Comparison of ENCODE assay signal across 8 mouse cellular contexts in the genomic region with DNA sequence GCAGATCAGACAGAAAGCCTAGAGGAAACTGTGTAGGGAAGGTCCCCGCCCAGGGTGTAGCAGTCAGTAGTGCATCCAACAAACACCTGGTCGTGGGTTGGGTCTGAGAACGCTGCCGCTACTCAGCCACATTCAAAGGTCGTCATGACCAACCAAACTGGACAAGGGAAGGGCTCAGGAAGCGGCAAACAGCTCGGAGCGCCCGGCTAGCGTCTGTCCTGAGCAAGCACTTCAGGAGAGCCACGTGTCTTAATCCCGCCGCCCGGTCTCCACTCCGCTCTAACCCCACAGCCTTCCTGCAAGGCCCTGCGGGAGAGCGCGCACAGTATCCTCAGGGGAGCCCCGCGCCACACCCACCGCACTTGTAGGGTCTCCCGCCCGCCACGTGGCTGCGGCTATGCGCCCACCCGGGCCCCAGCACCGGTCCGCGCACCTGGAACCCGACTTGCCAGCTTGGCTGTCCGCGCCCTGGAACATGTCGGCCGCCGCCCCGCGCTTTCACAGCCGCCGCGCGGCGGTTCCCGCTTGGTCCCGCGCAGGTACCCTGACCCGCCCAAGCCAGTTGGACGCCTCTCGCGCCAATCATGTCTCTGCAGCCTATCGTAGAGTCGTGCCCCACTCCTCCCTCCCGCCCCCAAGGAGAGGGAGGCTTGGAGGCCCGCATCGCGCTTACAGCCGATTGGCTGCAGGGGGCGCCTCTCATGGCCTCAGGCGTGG. TPM values are rescaled to one million over a fixed set of nuclear protein-coding genes. Genes with fewer than 3 reads are reported as not detected.
DNase-seq lines count a peak whose midpoint lies in the region; ATAC-seq and TF ChIP-seq lines count a peak whose summit lies in the region.

A gene (minus strand): TSS at position 555 of the 717 bp plus-strand sequence.

- ATAC-seq in forebrain, embryonic 16.5 days = peak; percentile 100
- peak; percentile 99 to 100 for ATAC-seq in hematopoietic stem cell, adult 5-6 weeks (replicated peaks in 1 of 2; ENCODE audit: insufficient read depth in 1 of 2, low FRiP score in 2 of 2, low TSS enrichment in 1 of 2, low read depth in 1 of 2, poor library complexity in 2 of 2, severe bottlenecking in 2 of 2)
- peak; percentile 100 for ATAC-seq in lung, embryonic 15.5 days (ENCODE audit: borderline replicate concordance, extremely low read depth, low FRiP score, low TSS enrichment)

- TF ChIP-seq CTCF in olfactory bulb, adult 2 months (IDR thresholded peaks at IDR 0.05; ENCODE audit: insufficient read depth, low read depth, low read length) = no peak

- peak within 1 kb of the TSS; percentile 85 for H3K9ac ChIP-seq in forebrain, embryonic 16.5 days (replicated peaks; ENCODE audit: low read depth, low read length)
- H3K9ac ChIP-seq in lung, embryonic 15.5 days = peak within 1 kb of the TSS; percentile 94

- under 1% methylated on average over 52 of the region's 59 CpGs for WGBS in forebrain, embryonic 16.5 days
- WGBS in lung, embryonic 15.5 days = under 1% methylated on average over 59 of the region's 59 CpGs
- under 1% methylated on average over 59 of the region's 59 CpGs for WGBS in olfactory bulb, adult 2 months

- H3K36me3 ChIP-seq in forebrain, embryonic 16.5 days (ENCODE audit: control insufficient read depth, insufficient read depth) = peaks cover 31% of the 10 kb centered on the region
- H3K36me3 ChIP-seq in lung, embryonic 15.5 days = peaks cover 46% of the 10 kb centered on the region

- peak; percentile 55; the same call in 1 of the 2 replicates for TF ChIP-seq POLR2A in olfactory bulb, adult 2 months (IDR thresholded peaks at IDR 0.05; ENCODE audit: insufficient read depth, low read depth, low read length)

- peak; percentile 81 for DNase-seq in MEL-GATA-1-ER (ENCODE audit: extremely low read depth, low read depth)
- DNase-seq in cerebellum, adult 18-20 months = peak; percentile 97 to 100
- peak; percentile 95 for DNase-seq in layer of hippocampus, adult 9-10 months (ENCODE audit: low spot score)
- DNase-seq in thymus, adult 18-20 months = peak; percentile 94 to 97

- no peaks in the 10 kb centered on the region for H3K27me3 ChIP-seq in forebrain, embryonic 16.5 days (replicated peaks; ENCODE audit: control insufficient read depth, insufficient read depth, low read length)
- H3K27me3 ChIP-seq in lung, embryonic 15.5 days = no peaks in the 10 kb centered on the region

- peak within 1 kb of the TSS; percentile 80 for H3K4me3 ChIP-seq in forebrain, embryonic 16.5 days (replicated peaks; ENCODE audit: low read length)
- peak within 1 kb of the TSS; percentile 100 for H3K4me3 ChIP-seq in lung, embryonic 15.5 days
- peak within 1 kb of the TSS; percentile 98 for H3K4me3 ChIP-seq in olfactory bulb, adult 2 months (ENCODE audit: insufficient read depth, low read depth, low read length)

- H3K4me1 ChIP-seq in forebrain, embryonic 16.5 days (replicated peaks; ENCODE audit: control insufficient read depth, insufficient read depth, low read length) = peaks cover 15% of the 10 kb centered on the region
- H3K4me1 ChIP-seq in lung, embryonic 15.5 days = peaks cover 12% of the 10 kb centered on the region
- H3K4me1 ChIP-seq in olfactory bulb, adult 2 months (ENCODE audit: control insufficient read depth, insufficient read depth, low read length) = 0 out of 2 replicates have a peak, but pooled peaks cover 2% of the 10 kb centered on the region

- peak within 1 kb of the TSS; percentile 78 for H3K27ac ChIP-seq in forebrain, embryonic 16.5 days (ENCODE audit: low read length)
- H3K27ac ChIP-seq in lung, embryonic 15.5 days = peak within 1 kb of the TSS; percentile 87
- no peak within 1 kb of the TSS for H3K27ac ChIP-seq in olfactory bulb, adult 2 months (ENCODE audit: insufficient read depth, low read depth, low read length)

- peak within 1 kb of the TSS; percentile 78 for H3K4me2 ChIP-seq in forebrain, embryonic 16.5 days (ENCODE audit: low read length)
- H3K4me2 ChIP-seq in lung, embryonic 15.5 days = peak within 1 kb of the TSS; percentile 77

- H3K9me3 ChIP-seq in forebrain, embryonic 16.5 days (ENCODE audit: control insufficient read depth, low read length) = no peaks in the 10 kb centered on the region
- no peaks in the 10 kb centered on the region for H3K9me3 ChIP-seq in lung, embryonic 15.5 days

RNA-seq across cellular contexts. Expression of the gene that starts here (rescaled TPM):
- polyA plus RNA-seq in forebrain, embryonic 16.5 days (2015; fragmentation: Nextera tagmentation; extraction: Ambion mirVana) = 95.4 and 99.1 TPM in 2 replicates
- 71.0 and 108 TPM in 2 replicates for total RNA-seq in hematopoietic stem cell, adult 5-6 weeks (2017)
- polyA plus RNA-seq in lung, embryonic 15.5 days (2015; fragmentation: Nextera tagmentation; extraction: Ambion mirVana) = 186 and 189 TPM in 2 replicates
- not detected in 2 replicates for polyA plus RNA-seq in olfactory bulb, adult 2 months (2012; ENCODE audit: insufficient read depth, insufficient read length, low replicate concordance, missing spikeins)

Comparison
In these comparisons a context has a peak if more than half of its experiments do, and no peak if none do; other contexts are left out.
1. RNA of the gene that starts here (polyA plus RNA-seq): 186 to 189 TPM in lung, embryonic 15.5 days and 95.4 to 99.1 TPM in forebrain, embryonic 16.5 days; not detected in olfactory bulb, adult 2 months; every median in the first group is over 10 times any median in the second.
2. Peak in every context shown above with its lines, with median percentiles within 50 percentile points of each other: DNase-seq, ATAC-seq and H3K4me3 ChIP-seq.